Mouse (Mus musculus): ENCODE results near the gene Bpifb4. TPM values are rescaled to one million over a fixed set of nuclear protein-coding genes. Genes with fewer than 3 reads are reported as not detected.

The Bpifb4 gene
- polyA plus RNA-seq, 1 experiment from 2014 or later, result not detected

DNA sequence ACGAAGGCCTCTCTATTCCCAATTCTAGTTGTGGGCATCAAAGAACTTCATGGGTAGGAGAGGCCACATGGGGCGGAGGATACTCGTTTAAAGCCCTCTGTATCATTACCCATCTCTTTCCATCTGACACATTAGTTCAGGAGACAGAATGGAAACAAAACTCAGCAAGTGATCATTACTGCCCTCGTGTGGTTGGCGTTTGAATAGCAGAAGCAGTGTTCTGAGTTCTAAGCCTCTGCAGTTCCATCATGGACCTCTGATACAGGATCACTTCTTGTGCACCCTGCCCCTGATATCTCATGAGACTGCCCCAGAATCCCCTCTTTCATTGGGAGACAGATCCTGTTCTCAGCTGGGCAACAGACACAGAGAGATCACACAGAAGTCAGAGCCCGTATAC, 14.9 kb downstream of the Bpifb4 start:
- no peak overlapping the region for H3K4me2 ChIP-seq (replicated peaks; ENCODE audit: low read depth)
- peak; percentile 79 for TF ChIP-seq CTCF (IDR thresholded peaks at IDR 0.05; ENCODE audit: low read depth)
- no peak overlapping the region for H3K4me3 ChIP-seq (ENCODE audit: low read depth, low read length)
- H3K9ac ChIP-seq (ENCODE audit: low read depth, low read length), result no peak overlapping the region
- no peak overlapping the region for H3K27ac ChIP-seq (ENCODE audit: low read depth, low read length)
- no peaks in the 10 kb centered on the region for H3K4me1 ChIP-seq (replicated peaks; ENCODE audit: control insufficient read depth, insufficient read depth, low read length)
- H3K27me3 ChIP-seq (replicated peaks; ENCODE audit: control insufficient read depth, insufficient read depth, low read length), result no peaks in the 10 kb centered on the region
- H3K9me3 ChIP-seq (ENCODE audit: control insufficient read depth), result no peaks in the 10 kb centered on the region
- no peaks in the 10 kb centered on the region for H3K36me3 ChIP-seq (ENCODE audit: control insufficient read depth, insufficient read depth)
- no peak for ATAC-seq
- WGBS, result 29% methylated on average over 6 of the region's 6 CpGs

DNA sequence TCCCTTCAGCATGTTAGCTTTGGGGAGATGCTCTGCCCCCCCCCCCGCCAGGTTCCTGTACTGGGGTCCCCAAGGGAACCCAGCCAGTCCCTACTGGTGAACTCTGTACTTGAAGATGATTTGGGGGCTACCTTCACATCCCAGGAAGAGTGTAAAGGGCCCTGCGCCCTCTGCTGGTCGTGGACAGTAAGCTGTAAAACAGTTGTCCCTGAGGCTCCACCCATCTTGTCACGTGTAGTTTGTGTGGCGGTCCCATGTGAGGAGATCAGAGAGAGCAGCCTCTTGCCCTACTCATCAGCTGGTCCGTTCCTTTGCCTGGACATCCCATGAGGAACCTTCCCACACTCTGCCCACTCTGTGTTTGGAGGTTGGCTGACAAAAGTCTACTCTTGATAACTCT, 15.8 kb downstream of the Bpifb4 start:
- H3K36me3 ChIP-seq (ENCODE audit: control insufficient read depth, insufficient read depth), result no peaks in the 10 kb centered on the region
- ATAC-seq, result no peak; the same call in 1 of the 2 replicates
- peak; percentile 76 for TF ChIP-seq CTCF (IDR thresholded peaks at IDR 0.05; ENCODE audit: low read depth)
- WGBS, result 5% methylated on average over 6 of the region's 6 CpGs
- no peaks in the 10 kb centered on the region for H3K27me3 ChIP-seq (replicated peaks; ENCODE audit: control insufficient read depth, insufficient read depth, low read length)
- H3K4me1 ChIP-seq (replicated peaks; ENCODE audit: control insufficient read depth, insufficient read depth, low read length), result no peaks in the 10 kb centered on the region
- no peak overlapping the region for H3K4me3 ChIP-seq (ENCODE audit: low read depth, low read length)
- no peaks in the 10 kb centered on the region for H3K9me3 ChIP-seq (ENCODE audit: control insufficient read depth)
- H3K9ac ChIP-seq (ENCODE audit: low read depth, low read length), result no peak overlapping the region
- H3K27ac ChIP-seq (ENCODE audit: low read depth, low read length), result no peak overlapping the region
- 0 out of 2 replicates have a peak overlapping the region, but pooled peaks have one; percentile 13 for H3K4me2 ChIP-seq (replicated peaks; ENCODE audit: low read depth)

DNA sequence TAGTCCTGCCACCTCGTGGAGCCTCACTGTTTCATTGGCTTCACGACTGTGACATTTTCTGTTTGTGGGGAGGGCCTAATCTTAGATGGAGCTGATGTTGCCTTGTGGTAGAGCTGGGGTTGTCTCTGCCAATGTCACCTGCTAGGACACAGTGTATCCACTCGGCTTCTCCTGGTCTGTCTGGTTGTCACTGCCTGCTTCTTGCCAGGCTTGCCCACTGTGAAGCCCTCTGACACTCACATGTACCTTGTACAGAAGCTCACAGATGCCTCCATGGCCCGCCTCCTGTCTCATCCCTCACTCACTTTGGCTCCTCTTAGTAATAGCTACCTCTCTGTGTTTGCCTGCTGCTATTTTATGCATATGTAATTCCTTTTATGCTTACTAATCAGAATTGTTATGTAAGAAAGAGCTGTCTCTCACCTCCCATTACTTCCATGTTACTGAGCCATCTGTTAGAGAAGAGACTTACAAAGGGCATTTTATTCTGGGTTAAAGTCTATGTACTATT, 24.9 kb downstream of the Bpifb4 start:
- no peak overlapping the region for H3K27ac ChIP-seq (ENCODE audit: low read depth, low read length)
- H3K4me1 ChIP-seq (replicated peaks; ENCODE audit: control insufficient read depth, insufficient read depth, low read length), result no peaks in the 10 kb centered on the region
- H3K9ac ChIP-seq (ENCODE audit: low read depth, low read length), result no peak overlapping the region
- no peaks in the 10 kb centered on the region for H3K36me3 ChIP-seq (ENCODE audit: control insufficient read depth, insufficient read depth)
- no peaks in the 10 kb centered on the region for H3K9me3 ChIP-seq (ENCODE audit: control insufficient read depth)
- TF ChIP-seq CTCF (IDR thresholded peaks at IDR 0.05; ENCODE audit: low read depth), result no peak
- no peak overlapping the region for H3K4me2 ChIP-seq (replicated peaks; ENCODE audit: low read depth)
- 64% methylated on average over 4 of the region's 4 CpGs for WGBS
- no peak overlapping the region for H3K4me3 ChIP-seq (ENCODE audit: low read depth, low read length)
- no peaks in the 10 kb centered on the region for H3K27me3 ChIP-seq (replicated peaks; ENCODE audit: control insufficient read depth, insufficient read depth, low read length)
- ATAC-seq, result no peak

DNA sequence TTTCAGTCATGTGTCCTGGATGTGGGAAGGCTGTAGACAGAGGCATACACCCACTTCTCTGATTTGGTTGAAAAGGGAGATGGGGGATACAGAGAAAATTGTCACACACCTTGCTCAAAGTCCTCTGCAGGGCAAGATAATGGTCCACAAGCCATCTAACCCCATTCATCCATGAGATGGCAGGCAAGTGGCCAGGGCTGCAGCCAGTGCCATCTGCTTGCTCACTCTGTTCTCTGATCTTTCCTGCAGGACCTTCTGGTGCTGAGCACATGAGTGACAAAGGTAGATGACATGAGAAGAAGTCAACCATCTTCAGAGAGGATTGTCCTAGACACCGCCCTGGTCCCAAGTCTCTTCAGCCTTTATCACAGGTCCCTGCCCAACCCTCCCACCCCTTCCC, 25.3 kb downstream of the Bpifb4 start:
- Histone ChIP-seq H3K4me1 (replicated peaks; ENCODE audit: control insufficient read depth, insufficient read depth, low read length) (no peaks in the 10 kb centered on the region), H3K4me3 (ENCODE audit: low read depth, low read length) (no peak overlapping the region), H3K27ac (ENCODE audit: low read depth, low read length) (no peak overlapping the region), H3K9me3 (ENCODE audit: control insufficient read depth) (no peaks in the 10 kb centered on the region), H3K36me3 (ENCODE audit: control insufficient read depth, insufficient read depth) (no peaks in the 10 kb centered on the region), H3K4me2 (replicated peaks; ENCODE audit: low read depth) (no peak overlapping the region), H3K27me3 (replicated peaks; ENCODE audit: control insufficient read depth, insufficient read depth, low read length) (no peaks in the 10 kb centered on the region), H3K9ac (ENCODE audit: low read depth, low read length) (no peak overlapping the region)
- ATAC-seq, result no peak
- no peak for TF ChIP-seq CTCF (IDR thresholded peaks at IDR 0.05; ENCODE audit: low read depth)
- WGBS, result 83% methylated on average over 1 of the region's 1 CpGs

DNA sequence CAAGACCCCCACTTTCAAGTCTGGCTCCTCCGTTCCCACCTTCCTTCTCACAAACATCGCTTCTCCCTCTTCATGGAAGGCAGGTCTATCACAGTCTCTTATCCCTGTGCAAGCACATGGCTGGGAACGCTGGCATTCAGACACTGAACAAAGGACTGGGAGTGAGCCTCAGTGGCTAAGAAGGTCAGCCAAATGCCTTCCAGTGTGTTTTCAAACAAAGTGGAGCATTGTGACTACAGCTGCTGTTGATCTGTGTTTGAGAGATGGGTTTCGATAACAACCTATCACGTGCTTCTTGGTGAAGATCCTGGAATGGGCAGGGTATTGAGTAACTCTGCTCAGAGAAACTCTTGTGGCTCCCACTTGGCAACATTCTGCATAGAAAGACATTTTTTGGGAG, 32.2 kb downstream of the Bpifb4 start:
- Histone ChIP-seq H3K9me3 (ENCODE audit: control insufficient read depth) (no peaks in the 10 kb centered on the region), H3K36me3 (ENCODE audit: control insufficient read depth, insufficient read depth) (no peaks in the 10 kb centered on the region), H3K27ac (ENCODE audit: low read depth, low read length) (no peak overlapping the region), H3K4me1 (replicated peaks; ENCODE audit: control insufficient read depth, insufficient read depth, low read length) (no peaks in the 10 kb centered on the region), H3K9ac (ENCODE audit: low read depth, low read length) (no peak overlapping the region), H3K4me3 (ENCODE audit: low read depth, low read length) (no peak overlapping the region), H3K27me3 (replicated peaks; ENCODE audit: control insufficient read depth, insufficient read depth, low read length) (no peaks in the 10 kb centered on the region), H3K4me2 (replicated peaks; ENCODE audit: low read depth) (no peak overlapping the region)
- no peak for TF ChIP-seq CTCF (IDR thresholded peaks at IDR 0.05; ENCODE audit: low read depth)
- ATAC-seq, result no peak
- 78% methylated on average over 5 of the region's 5 CpGs for WGBS

DNA sequence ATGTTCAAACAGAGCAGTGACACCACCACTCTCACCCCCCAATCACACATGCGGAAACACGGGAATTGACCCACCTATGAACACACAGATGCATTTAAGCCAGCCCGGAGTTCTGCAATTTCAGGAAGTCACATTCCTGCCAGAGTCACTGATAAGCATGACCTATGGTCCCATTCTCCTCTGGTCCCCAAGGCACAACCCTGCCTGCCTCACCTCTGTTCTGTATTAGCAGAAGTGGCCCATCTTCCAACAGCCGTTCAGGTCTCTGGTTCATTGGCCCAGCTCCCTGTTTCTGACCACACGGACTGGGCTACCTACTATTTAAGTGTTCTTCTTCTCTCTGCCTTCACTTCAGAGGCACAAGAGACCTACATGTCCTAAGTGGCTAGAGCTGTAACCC, 36.6 kb downstream of the Bpifb4 start, which contains the start of gene Bpifa6:
Gene Bpifa6 (plus strand): TSS at position 364 of the 400 bp plus-strand sequence.
- no peaks in the 10 kb centered on the region for H3K9me3 ChIP-seq (ENCODE audit: control insufficient read depth)
- H3K4me2 ChIP-seq (replicated peaks; ENCODE audit: low read depth), result no peak within 1 kb of the TSS
- WGBS, result 64% methylated on average over 5 of the region's 5 CpGs
- no peak within 1 kb of the TSS for H3K27ac ChIP-seq (ENCODE audit: low read depth, low read length)
- TF ChIP-seq CTCF (IDR thresholded peaks at IDR 0.05; ENCODE audit: low read depth), result no peak
- no peaks in the 10 kb centered on the region for H3K36me3 ChIP-seq (ENCODE audit: control insufficient read depth, insufficient read depth)
- no peak for ATAC-seq
- no peaks in the 10 kb centered on the region for H3K4me1 ChIP-seq (replicated peaks; ENCODE audit: control insufficient read depth, insufficient read depth, low read length)
- no peaks in the 10 kb centered on the region for H3K27me3 ChIP-seq (replicated peaks; ENCODE audit: control insufficient read depth, insufficient read depth, low read length)
- no peak within 1 kb of the TSS for H3K9ac ChIP-seq (ENCODE audit: low read depth, low read length)
- H3K4me3 ChIP-seq (ENCODE audit: low read depth, low read length), result no peak within 1 kb of the TSS

DNA sequence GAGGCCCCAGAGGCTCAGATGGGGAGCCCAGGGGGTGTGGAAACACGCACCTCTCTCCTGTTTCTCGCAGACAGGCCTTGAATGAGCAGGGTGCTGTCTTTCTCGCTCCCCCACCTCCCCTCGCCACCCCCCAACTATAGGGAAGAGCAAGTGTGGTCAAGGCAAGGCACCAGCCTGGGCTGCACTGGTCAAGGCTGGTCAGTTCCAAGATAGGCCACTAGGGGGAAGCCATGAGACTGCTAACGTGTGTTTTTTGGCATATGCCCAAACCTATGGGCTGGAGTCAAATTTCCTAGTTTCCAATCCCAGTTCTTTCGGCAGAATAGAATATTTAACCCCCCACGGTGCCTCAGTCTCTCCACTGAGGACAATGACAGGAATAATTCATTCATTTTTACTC, 57.8 kb downstream of the Bpifb4 start:
- Histone ChIP-seq H3K4me3 (ENCODE audit: low read depth, low read length) (no peak overlapping the region), H3K9ac (ENCODE audit: low read depth, low read length) (no peak overlapping the region), H3K36me3 (ENCODE audit: control insufficient read depth, insufficient read depth) (no peaks in the 10 kb centered on the region), H3K4me1 (replicated peaks; ENCODE audit: control insufficient read depth, insufficient read depth, low read length) (no peaks in the 10 kb centered on the region), H3K27ac (ENCODE audit: low read depth, low read length) (no peak overlapping the region), H3K9me3 (ENCODE audit: control insufficient read depth) (no peaks in the 10 kb centered on the region), H3K27me3 (replicated peaks; ENCODE audit: control insufficient read depth, insufficient read depth, low read length) (no peaks in the 10 kb centered on the region), H3K4me2 (replicated peaks; ENCODE audit: low read depth) (no peak overlapping the region)
- WGBS, result 10% methylated on average over 7 of the region's 7 CpGs
- no peak for ATAC-seq
- peak; percentile 93 for TF ChIP-seq CTCF (IDR thresholded peaks at IDR 0.05; ENCODE audit: low read depth)
